Mouse (Mus musculus) MEL (cell line): ENCODE measurements around the gene Plch1. TPM values are rescaled to one million over a fixed set of nuclear protein-coding genes. Genes with fewer than 3 reads are reported as not detected.

Experiments used
- DNase-seq: peaks from one replicate; pipeline ENCODE4 v3.0.0; 2011; ENCODE audit warnings: low read depth, low spot score
- H3K27ac ChIP-seq: 2 replicates; pipeline ENCODE4 v1.5.1; 2012; ENCODE audit warnings: low read depth, mild to moderate bottlenecking, control low read depth, low read length, moderate library complexity; ENCODE audit not compliant: control insufficient read depth
- H3K27me3 ChIP-seq, 2 experiments: fragments of 150-350 bp in 1 of 2; sonication (generic) in 1 of 2; 2 replicates each; pipeline ENCODE4 v1.6.1; 2012; ENCODE audit warnings: low read length in 2 of 2, mild to moderate bottlenecking in 2 of 2, improper control_type of control experiment in 1 of 2, moderate library complexity in 1 of 2; ENCODE audit not compliant: insufficient read depth in 2 of 2, control insufficient read depth in 1 of 2
- H3K36me3 ChIP-seq, 2 experiments: 2 replicates each; pipeline ENCODE4 v1.6.1; 2012 to 2014; ENCODE audit warnings: low read length in 2 of 2, improper control_type of control experiment in 1 of 2, inconsistent platforms in 1 of 2, mild to moderate bottlenecking in 1 of 2; ENCODE audit not compliant: insufficient read depth in 2 of 2, control insufficient read depth in 1 of 2
- H3K4me1 ChIP-seq, 2 experiments: fragments of 150-350 bp in 1 of 2; sonication (generic) in 1 of 2; 2 replicates each; pipeline ENCODE4 v1.6.1; 2012; ENCODE audit warnings: low read length in 2 of 2, improper control_type of control experiment in 1 of 2, mild to moderate bottlenecking in 1 of 2; ENCODE audit not compliant: insufficient read depth in 2 of 2, control insufficient read depth in 1 of 2
- H3K4me3 ChIP-seq, 2 experiments: fragments of 150-350 bp in 1 of 2; sonication (generic) in 1 of 2; 2 replicates each; pipeline ENCODE4 v1.5.1; 2012; ENCODE audit warnings: low read depth in 2 of 2, low read length in 2 of 2, mild to moderate bottlenecking in 2 of 2, moderate library complexity in 2 of 2, control low read depth in 1 of 2, improper control_type of control experiment in 1 of 2; ENCODE audit not compliant: control insufficient read depth in 1 of 2, insufficient read depth in 1 of 2
- H3K79me2 ChIP-seq: 2 replicates; pipeline ENCODE4 v1.6.1; 2012; ENCODE audit warnings: mild to moderate bottlenecking, low read length, moderate library complexity; ENCODE audit not compliant: control insufficient read depth, poor library complexity, insufficient read depth
- H3K9ac ChIP-seq: 2 replicates; pipeline ENCODE4 v1.6.1; 2012; ENCODE audit warnings: low read depth, mild to moderate bottlenecking, control low read depth, low read length, moderate library complexity; ENCODE audit not compliant: control insufficient read depth, poor library complexity, severe bottlenecking
- H3K9me3 ChIP-seq: fragments of 150-350 bp; sonication (generic); replicated peaks from 2 replicates; pipeline ENCODE4 v1.6.1; 2012; ENCODE audit warnings: mild to moderate bottlenecking, low read length, improper control_type of control experiment, moderate library complexity; ENCODE audit not compliant: insufficient read depth
- BHLHE40 ChIP-seq: IDR thresholded peaks from 2 replicates; pipeline ENCODE4 v1.6.1; 2012; ENCODE audit warnings: low read depth, mild to moderate bottlenecking, inconsistent platforms, low read length, improper control_type of control experiment, borderline replicate concordance
- CHD2 ChIP-seq: IDR thresholded peaks from 2 replicates; pipeline ENCODE4 v1.6.1; 2011; ENCODE audit warnings: low read length, improper control_type of control experiment
- CTCF ChIP-seq, 3 experiments: IDR thresholded peaks in 2 of 3; conservative IDR thresholded peaks in 1 of 3; 2 replicates each; pipeline ENCODE4 v1.5.1; 2011 to 2012; ENCODE audit warnings: low read length in 3 of 3, low read depth in 2 of 3, mild to moderate bottlenecking in 2 of 3, improper control_type of control experiment in 1 of 3, inconsistent platforms in 1 of 3, mixed read lengths in 1 of 3, moderate library complexity in 1 of 3; ENCODE audit not compliant: control insufficient read depth in 1 of 3, insufficient read depth in 1 of 3, poor library complexity in 1 of 3, severe bottlenecking in 1 of 3
- E2F4 ChIP-seq: IDR thresholded peaks from 2 replicates; pipeline ENCODE4 v1.6.1; 2011; ENCODE audit warnings: low read depth, low read length, improper control_type of control experiment, borderline replicate concordance
- ETS1 ChIP-seq: IDR thresholded peaks from 2 replicates; pipeline ENCODE4 v1.6.1; 2012; ENCODE audit warnings: low read depth, mild to moderate bottlenecking, inconsistent platforms, low read length, improper control_type of control experiment, moderate library complexity
- GABPA ChIP-seq: IDR thresholded peaks from 2 replicates; pipeline ENCODE4 v1.6.1; 2012; ENCODE audit warnings: low read depth, mild to moderate bottlenecking, inconsistent platforms, low read length, improper control_type of control experiment, moderate library complexity
- GATA1 ChIP-seq: IDR thresholded peaks from 2 replicates; pipeline ENCODE4 v1.6.1; 2011; ENCODE audit warnings: low read depth, low read length, improper control_type of control experiment
- JUND ChIP-seq: IDR thresholded peaks from 2 replicates; pipeline ENCODE4 v1.6.1; 2011; ENCODE audit warnings: low read depth, mild to moderate bottlenecking, improper control_type of control experiment, low read length
- KAT2A ChIP-seq: conservative IDR thresholded peaks from 2 replicates; pipeline ENCODE4 v1.6.1; 2012; ENCODE audit warnings: low read depth, low read length, improper control_type of control experiment, inconsistent platforms
- MAFK ChIP-seq: IDR thresholded peaks from 2 replicates; pipeline ENCODE4 v1.6.1; 2011; ENCODE audit warnings: low read depth, mild to moderate bottlenecking, low read length, improper control_type of control experiment, borderline replicate concordance
- MAX ChIP-seq: IDR thresholded peaks from 2 replicates; pipeline ENCODE4 v1.6.1; 2011; ENCODE audit warnings: low read length, improper control_type of control experiment
- MAZ ChIP-seq: IDR thresholded peaks from 2 replicates; pipeline ENCODE4 v1.6.1; 2012; ENCODE audit warnings: low read depth, mild to moderate bottlenecking, inconsistent platforms, low read length, improper control_type of control experiment
- MYB ChIP-seq: IDR thresholded peaks from 2 replicates; pipeline ENCODE4 v1.6.1; 2011; ENCODE audit warnings: mild to moderate bottlenecking, low read depth, low read length, improper control_type of control experiment
- MYC ChIP-seq: IDR thresholded peaks from 2 replicates; pipeline ENCODE4 v1.6.1; 2011; ENCODE audit warnings: low read depth, mild to moderate bottlenecking, low read length, improper control_type of control experiment, moderate library complexity
- NELFE ChIP-seq: IDR thresholded peaks from 2 replicates; pipeline ENCODE4 v1.6.1; 2011; ENCODE audit warnings: low read depth, low read length, improper control_type of control experiment
- POLR2A ChIP-seq, 2 experiments: IDR thresholded peaks; 2 replicates each; pipeline ENCODE4 v1.6.1; 2011 to 2012; ENCODE audit warnings: low read length in 2 of 2, mild to moderate bottlenecking in 2 of 2, control low read depth in 1 of 2, improper control_type of control experiment in 1 of 2, low read depth in 1 of 2, moderate library complexity in 1 of 2; ENCODE audit not compliant: control insufficient read depth in 1 of 2, insufficient read depth in 1 of 2, poor library complexity in 1 of 2
- POLR2AphosphoS5 ChIP-seq: IDR thresholded peaks from 2 replicates; pipeline ENCODE4 v1.6.1; 2012; ENCODE audit warnings: low read depth, borderline replicate concordance, mild to moderate bottlenecking, inconsistent platforms, low read length, moderate library complexity, mixed read lengths
- RCOR1 ChIP-seq: IDR thresholded peaks from 2 replicates; pipeline ENCODE4 v1.6.1; 2012; ENCODE audit warnings: low read depth, mild to moderate bottlenecking, inconsistent platforms, low read length, improper control_type of control experiment
- TBP ChIP-seq: IDR thresholded peaks from 2 replicates; pipeline ENCODE4 v1.8.0; 2011; ENCODE audit warnings: low read depth, low read length, improper control_type of control experiment
- TCF12 ChIP-seq: IDR thresholded peaks from 2 replicates; pipeline ENCODE4 v1.6.1; 2014; ENCODE audit warnings: low read depth, mild to moderate bottlenecking, inconsistent platforms, low read length, improper control_type of control experiment, moderate library complexity
- UBTF ChIP-seq: IDR thresholded peaks from 2 replicates; pipeline ENCODE4 v1.6.1; 2012; ENCODE audit warnings: low read depth, mild to moderate bottlenecking, inconsistent platforms, low read length, improper control_type of control experiment, moderate library complexity, borderline replicate concordance; ENCODE audit not compliant: insufficient read depth
- USF1 ChIP-seq: IDR thresholded peaks from 2 replicates; pipeline ENCODE4 v1.6.1; 2014; ENCODE audit warnings: low read depth, mild to moderate bottlenecking, inconsistent platforms, low read length, improper control_type of control experiment, moderate library complexity
- USF2 ChIP-seq, 2 experiments: IDR thresholded peaks; 2 replicates each; pipeline ENCODE4 v1.6.1; 2011 to 2012; ENCODE audit warnings: improper control_type of control experiment in 2 of 2, low read length in 2 of 2, borderline replicate concordance in 1 of 2, inconsistent platforms in 1 of 2, low read depth in 1 of 2, mild to moderate bottlenecking in 1 of 2; ENCODE audit not compliant: insufficient read depth in 1 of 2
- ZC3H11A ChIP-seq: IDR thresholded peaks from 2 replicates; pipeline ENCODE4 v1.6.1; 2012; ENCODE audit warnings: low read depth, mild to moderate bottlenecking, inconsistent platforms, low read length, improper control_type of control experiment
- ZKSCAN1 ChIP-seq: IDR thresholded peaks from 2 replicates; pipeline ENCODE4 v1.6.1; 2012; ENCODE audit warnings: low read depth, mild to moderate bottlenecking, inconsistent platforms, low read length, improper control_type of control experiment, moderate library complexity
- ZMIZ1 ChIP-seq: IDR thresholded peaks from 2 replicates; pipeline ENCODE4 v1.6.1; 2012; ENCODE audit warnings: low read depth, mild to moderate bottlenecking, inconsistent platforms, low read length, improper control_type of control experiment, moderate library complexity
- polyA plus RNA-seq, 2 experiments: library from polyadenylated mRNA; stranded (reverse) in 1 of 2; unstranded in 1 of 2; fragments of >175 nt in 1 of 2; fragments of >200 nt in 1 of 2; gene quantifications; 2 replicates each; pipeline versions ENCODE4 v1.2.1 to v1.2.4; 2012; ENCODE audit warnings: low replicate concordance in 2 of 2, low read depth in 1 of 2; ENCODE audit not compliant: insufficient read length in 2 of 2, insufficient read depth in 1 of 2, missing spikeins in 1 of 2
- total RNA-seq: library from RNA; depleted of rRNA; stranded (reverse); fragments of 300-350 nt; gene quantifications from 2 replicates; pipeline ENCODE4 v1.2.3, GENCODE M21; 2012

Plch1 gene
- total and polyA plus RNA-seq, 3 experiments: 0.01 to 0.23 TPM; not detected in 1

GRCm38 (mm10) chr3:63760821-63761220 is 138.5 kb downstream of the Plch1 start:
- H3K4me1 ChIP-seq: no peaks in the 10 kb centered on the region
- TF ChIP-seq BHLHE40 (no peak), KAT2A (no peak), MAZ (no peak), E2F4 (no peak), GATA1 (no peak), MAX (no peak), TBP (no peak), ZKSCAN1 (no peak), CHD2 (no peak), NELFE (no peak), GABPA (no peak), MYB (no peak), USF1 (no peak), JUND (no peak), ZC3H11A (no peak), MAFK (no peak), POLR2A (IDR thresholded peaks at IDR 0.05; ENCODE audit: control insufficient read depth in 1 of 2, insufficient read depth in 1 of 2, low read depth in 1 of 2, low read length in 2 of 2, poor library complexity in 1 of 2) (no peak), ZMIZ1 (no peak), MYC (no peak), TCF12 (no peak)

DNA sequence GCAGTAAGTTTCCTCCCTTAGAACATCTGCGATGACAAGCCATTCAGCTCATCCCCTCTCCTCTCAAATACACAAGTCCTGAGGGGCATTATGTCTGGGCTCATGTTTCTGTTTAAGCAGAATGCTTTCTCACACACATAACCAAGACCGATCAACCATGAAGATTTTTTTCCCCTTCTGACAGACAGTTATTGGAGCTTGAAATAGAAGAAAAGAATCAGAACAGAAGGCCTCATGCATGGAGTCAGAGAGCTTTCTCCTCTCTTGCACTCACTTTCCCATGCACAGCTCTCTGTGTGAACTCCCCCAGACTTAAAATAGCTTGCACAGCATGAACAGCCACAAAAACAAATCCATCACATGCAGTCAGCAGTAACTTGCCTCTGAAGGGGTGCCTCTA is 159.2 kb downstream of the Plch1 start:
- H3K79me2 ChIP-seq: no peaks in the 10 kb centered on the region
- H3K27me3 ChIP-seq: peaks cover 0 to 1% of the 10 kb centered on the region in 2 experiments; a peak in 1 of 4 replicates
- H3K36me3 ChIP-seq: no peaks in the 10 kb centered on the region
- TF ChIP-seq USF1 (no peak), MAX (no peak), POLR2AphosphoS5 (no peak), MYB (no peak), CTCF (IDR thresholded peaks at IDR 0.05 in 2 of 3, conservative IDR thresholded peaks at IDR 0.05 in 1 of 3; ENCODE audit: control insufficient read depth in 1 of 3, insufficient read depth in 1 of 3, low read depth in 2 of 3, low read length in 3 of 3, poor library complexity in 1 of 3, severe bottlenecking in 1 of 3) (no peak), E2F4 (no peak), MYC (no peak), USF2 (IDR thresholded peaks at IDR 0.05; ENCODE audit: borderline replicate concordance in 1 of 2, insufficient read depth in 1 of 2, low read depth in 1 of 2, low read length in 2 of 2) (no peak), UBTF (no peak), ZKSCAN1 (no peak), RCOR1 (no peak), ETS1 (no peak)
- H3K4me3 ChIP-seq: no peak overlapping the region
- no peaks in the 10 kb centered on the region for H3K9me3 ChIP-seq
- no peak for DNase-seq
- no peaks in the 10 kb centered on the region for H3K4me1 ChIP-seq
- H3K27ac ChIP-seq: no peak overlapping the region
- H3K9ac ChIP-seq: no peak overlapping the region

More at GRCm38 (mm10) chr3:63760821-63761220, 138.5 kb downstream of the Plch1 start:
- Histone ChIP-seq H3K27me3 (no peaks in the 10 kb centered on the region; a peak in 1 of 4 replicates), H3K9me3 (no peaks in the 10 kb centered on the region), H3K27ac (no peak overlapping the region), H3K4me3 (no peak overlapping the region), H3K9ac (no peak overlapping the region), H3K36me3 (no peaks in the 10 kb centered on the region), H3K79me2 (no peaks in the 10 kb centered on the region)
- DNase-seq: no peak
